Mouse (Mus musculus) right cerebral cortex, postnatal 25 days (tissue): Measurements from ENCODE around the gene Jagn1.

ENCODE experiments used
- DNase-seq: peaks from one replicate; pipeline ENCODE4 v3.0.0; 2022

Gene Jagn1

GRCm38 (mm10) chr6:113435664-113436205 lies 6.6 kb upstream of the Jagn1 start, which contains the start of gene Cidec:
Gene Cidec, minus strand, starts transcription at chr6:113435760.
- no peak for DNase-seq

GRCm38 (mm10) chr6:113437135-113437534 lies 5.2 kb upstream of the Jagn1 start:
- no peak for DNase-seq

GRCm38 (mm10) chr6:113438721-113439430 lies 3.5 kb upstream of the Jagn1 start:
- no peak for DNase-seq

GRCm38 (mm10) chr6:113440686-113441085 lies 1.7 kb upstream of the Jagn1 start:
- DNase-seq = no peak

GRCm38 (mm10) chr6:113441147-113441680 lies 1.2 kb upstream of the Jagn1 start:
- peak; percentile 39 for DNase-seq

- DNase-seq = no peak
Observed at GRCm38 (mm10) chr6:113442087-113442441, 305 bp upstream of the Jagn1 start.

GRCm38 (mm10) chr6:113443091-113443490 lies 722 bp downstream of the Jagn1 start:
- DNase-seq = no peak

- no peak for DNase-seq
Observed at GRCm38 (mm10) chr6:113444207-113444965, 2.0 kb downstream of the Jagn1 start.

GRCm38 (mm10) chr6:113447639-113448038 lies 5.3 kb downstream of the Jagn1 start:
- DNase-seq = no peak

GRCm38 (mm10) chr6:113451839-113452238 lies 9.5 kb downstream of the Jagn1 start:
- DNase-seq = no peak

GRCm38 (mm10) chr6:113455007-113455406 lies 12.6 kb downstream of the Jagn1 start:
- no peak for DNase-seq

GRCm38 (mm10) chr6:113457952-113458534 lies 15.7 kb downstream of the Jagn1 start, which contains the start of gene Il17re:
Gene Il17re, plus strand, starts transcription at chr6:113458484.
- no peak for DNase-seq

GRCm38 (mm10) chr6:113458635-113459034 lies 16.3 kb downstream of the Jagn1 start:
- DNase-seq = no peak

- no peak for DNase-seq
Observed at GRCm38 (mm10) chr6:113464040-113464439, 21.7 kb downstream of the Jagn1 start.

GRCm38 (mm10) chr6:113465602-113466001 lies 23.2 kb downstream of the Jagn1 start:
- DNase-seq = no peak

GRCm38 (mm10) chr6:113468512-113468911 lies 26.1 kb downstream of the Jagn1 start:
- DNase-seq = no peak

- DNase-seq = peak; percentile 38
Observed at GRCm38 (mm10) chr6:113469021-113469420, 26.7 kb downstream of the Jagn1 start.

GRCm38 (mm10) chr6:113469432-113469831 lies 27.1 kb downstream of the Jagn1 start:
- peak; percentile 71 for DNase-seq

- DNase-seq = no peak
Observed at GRCm38 (mm10) chr6:113471297-113471936, 29.0 kb downstream of the Jagn1 start, which contains the start of gene Il17rc. Gene Il17rc, plus strand, starts transcription at chr6:113471427.

GRCm38 (mm10) chr6:113472061-113472460 lies 29.7 kb downstream of the Jagn1 start:
- DNase-seq = no peak

- no peak for DNase-seq
Observed at GRCm38 (mm10) chr6:113473246-113473645, 30.9 kb downstream of the Jagn1 start.

GRCm38 (mm10) chr6:113473715-113474114 lies 31.3 kb downstream of the Jagn1 start:
- no peak for DNase-seq

GRCm38 (mm10) chr6:113477353-113477752 lies 35.0 kb downstream of the Jagn1 start:
- DNase-seq = no peak
